Mouse (Mus musculus): ENCODE measurements around the gene Bicdl1.

GRCm38 (mm10) chr5:115622686-115623085 is 108.7 kb downstream of the Bicdl1 start:
- TF ChIP-seq CTCF (IDR thresholded peaks at IDR 0.05; ENCODE audit: control insufficient read depth, insufficient read depth, insufficient read length) (no peak), USF1 (IDR thresholded peaks at IDR 0.05; ENCODE audit: low read depth) (no peak)
